Mouse (Mus musculus): Measurements from ENCODE around the gene Camk1d. TPM values are rescaled to one million over a fixed set of nuclear protein-coding genes. Genes with fewer than 3 reads are reported as not detected.
A peak's percentile ranks its signal among the peaks of the same experiment; 100 is the strongest.

The Camk1d gene
- polyA plus RNA-seq, 1 experiment from 2014 or later = 11.3 TPM

DNA sequence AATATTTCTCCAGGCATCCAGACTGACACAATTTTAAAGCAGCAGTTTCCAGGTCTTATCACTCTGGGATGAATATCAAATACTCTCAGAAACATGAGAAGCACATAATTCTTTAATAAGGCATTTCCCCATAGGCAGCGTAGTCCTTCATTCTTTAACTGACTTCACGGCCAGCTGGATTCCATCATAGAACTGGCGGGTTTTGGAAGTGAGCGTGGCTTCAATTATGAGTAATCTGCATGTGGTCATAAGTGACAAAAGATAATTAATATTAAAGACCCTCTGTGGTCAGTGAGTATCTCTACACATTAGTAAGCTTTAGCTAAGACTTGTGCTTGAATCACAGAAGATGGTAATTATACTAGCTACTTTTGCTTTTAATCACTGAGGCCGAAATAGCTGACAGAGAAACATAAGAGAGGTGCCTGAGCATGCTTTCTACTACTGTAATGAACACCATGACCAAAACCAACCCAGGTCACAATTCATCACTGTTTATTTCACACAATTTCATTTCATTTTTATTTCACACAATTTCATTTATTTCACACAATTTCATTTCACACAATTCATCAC is 293.6 kb downstream of the Camk1d start:
- H3K4me3 ChIP-seq (replicated peaks; ENCODE audit: low read length) = no peak overlapping the region
- no peaks in the 10 kb centered on the region for H3K9me3 ChIP-seq (replicated peaks; ENCODE audit: control insufficient read depth, low read length)
- H3K36me3 ChIP-seq (ENCODE audit: control insufficient read depth, insufficient read depth, low read length) = no peaks in the 10 kb centered on the region
- H3K27me3 ChIP-seq (ENCODE audit: control insufficient read depth, insufficient read depth, low read length) = no peaks in the 10 kb centered on the region
- no peak overlapping the region for H3K9ac ChIP-seq (ENCODE audit: low read length)
- no peak overlapping the region for H3K27ac ChIP-seq (ENCODE audit: low read length)
- H3K4me1 ChIP-seq (ENCODE audit: control insufficient read depth, insufficient read depth, low read length) = peaks cover 8% of the 10 kb centered on the region; the same call in 1 of the 2 replicates
- WGBS = 45% methylated on average over 5 of the region's 5 CpGs
- H3K4me2 ChIP-seq (ENCODE audit: low read depth, low read length) = no peak overlapping the region
- no peak for ATAC-seq (ENCODE audit: insufficient read depth, low FRiP score)

DNA sequence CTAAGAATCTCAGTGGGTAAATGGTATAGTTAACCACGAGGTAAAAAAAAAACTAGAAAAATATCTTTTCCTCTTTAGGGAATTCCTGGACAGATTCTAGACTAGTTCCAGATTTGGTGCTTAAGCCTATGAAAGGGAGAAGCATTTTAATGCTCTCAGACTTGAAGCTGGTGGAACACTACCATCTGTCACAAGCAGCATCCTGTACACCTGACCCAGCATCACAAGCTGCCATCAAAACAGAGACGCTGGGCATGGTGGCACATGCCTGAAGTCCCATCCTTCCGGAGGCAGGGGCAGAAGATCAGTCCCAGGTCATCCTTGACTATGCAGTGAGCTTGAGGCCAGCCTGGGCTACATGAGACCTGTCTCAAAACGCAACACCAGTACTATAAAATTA is 295.5 kb downstream of the Camk1d start:
- Histone ChIP-seq H3K4me3 (replicated peaks; ENCODE audit: low read length) (no peak overlapping the region), H3K9ac (ENCODE audit: low read length) (no peak overlapping the region), H3K4me1 (ENCODE audit: control insufficient read depth, insufficient read depth, low read length) (peaks cover 8% of the 10 kb centered on the region; the same call in 1 of the 2 replicates), H3K4me2 (ENCODE audit: low read depth, low read length) (no peak overlapping the region), H3K36me3 (ENCODE audit: control insufficient read depth, insufficient read depth, low read length) (no peaks in the 10 kb centered on the region), H3K27ac (ENCODE audit: low read length) (no peak overlapping the region), H3K9me3 (replicated peaks; ENCODE audit: control insufficient read depth, low read length) (no peaks in the 10 kb centered on the region), H3K27me3 (ENCODE audit: control insufficient read depth, insufficient read depth, low read length) (no peaks in the 10 kb centered on the region)
- ATAC-seq (ENCODE audit: insufficient read depth, low FRiP score) = no peak
- 88% methylated on average over 4 of the region's 4 CpGs for WGBS

DNA sequence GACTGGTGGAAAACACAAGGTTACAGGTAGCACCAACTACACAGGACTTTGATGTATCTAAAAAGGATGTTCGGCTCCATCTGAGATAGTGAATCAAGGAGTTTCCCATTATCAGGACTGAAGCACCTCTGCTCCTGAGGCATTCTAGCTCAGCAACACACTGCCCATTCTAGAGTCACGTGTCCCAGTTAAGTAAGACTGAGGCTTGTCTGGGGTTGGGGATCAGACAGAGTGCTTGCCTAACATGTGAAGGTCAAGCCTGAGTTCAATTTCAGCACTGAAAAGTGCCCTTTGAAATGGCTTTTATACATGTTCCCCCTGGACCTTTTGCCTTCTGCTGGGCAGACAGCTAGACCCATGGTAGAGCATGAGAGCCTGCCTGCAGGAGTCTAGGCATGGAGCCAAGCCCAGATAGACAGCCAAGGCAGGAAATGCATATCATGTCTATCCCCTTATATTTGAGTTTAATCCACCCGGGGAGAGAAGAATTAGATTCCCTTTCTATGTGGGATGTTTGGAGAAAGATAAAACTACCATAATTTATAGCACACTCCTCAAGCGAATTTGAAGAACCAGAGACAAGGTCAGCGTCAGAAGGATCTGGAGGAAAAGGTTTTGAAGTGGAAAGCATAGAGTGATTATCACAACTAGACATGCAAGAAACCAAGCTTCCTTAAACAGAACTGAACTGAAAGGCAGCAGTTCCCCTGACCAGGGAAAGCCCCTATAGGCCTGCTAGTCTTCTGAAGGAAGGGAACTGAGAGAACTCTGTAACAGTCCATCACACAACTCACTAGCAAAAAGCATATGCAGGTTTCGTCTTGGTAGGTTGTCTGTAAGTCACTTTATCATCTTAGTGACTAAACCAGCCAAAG is 296.9 kb downstream of the Camk1d start:
- H3K4me3 ChIP-seq (replicated peaks; ENCODE audit: low read length) = no peak overlapping the region
- H3K36me3 ChIP-seq (ENCODE audit: control insufficient read depth, insufficient read depth, low read length) = no peaks in the 10 kb centered on the region
- H3K4me1 ChIP-seq (ENCODE audit: control insufficient read depth, insufficient read depth, low read length) = peaks cover 8% of the 10 kb centered on the region; the same call in 1 of the 2 replicates
- H3K27ac ChIP-seq (ENCODE audit: low read length) = peak overlapping the region; percentile 46
- no peaks in the 10 kb centered on the region for H3K27me3 ChIP-seq (ENCODE audit: control insufficient read depth, insufficient read depth, low read length)
- 52% methylated on average over 6 of the region's 6 CpGs for WGBS
- H3K9me3 ChIP-seq (replicated peaks; ENCODE audit: control insufficient read depth, low read length) = no peaks in the 10 kb centered on the region
- no peak for ATAC-seq (ENCODE audit: insufficient read depth, low FRiP score)
- H3K9ac ChIP-seq (ENCODE audit: low read length) = no peak overlapping the region
- H3K4me2 ChIP-seq (ENCODE audit: low read depth, low read length) = no peak overlapping the region

DNA sequence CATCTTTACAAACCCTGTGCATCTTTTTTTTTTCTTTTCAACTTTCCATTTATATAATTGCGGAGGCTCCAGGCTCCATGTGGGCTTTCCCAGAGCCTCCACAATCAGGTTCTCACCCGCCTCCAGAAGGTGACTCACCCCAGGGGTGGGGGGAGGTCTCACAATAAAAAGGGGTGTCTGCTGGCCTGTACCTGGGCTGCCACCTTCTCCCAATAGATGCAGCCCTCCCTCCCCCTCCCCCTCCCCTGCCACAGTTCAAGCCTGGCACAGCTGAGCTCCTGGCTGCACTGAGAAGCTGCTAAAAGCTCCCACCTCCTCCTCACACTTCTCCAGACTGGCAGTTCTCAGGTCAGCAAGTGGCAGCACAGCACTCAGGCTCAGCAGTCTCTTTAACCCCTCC is 302.5 kb downstream of the Camk1d start:
- no peaks in the 10 kb centered on the region for H3K9me3 ChIP-seq (replicated peaks; ENCODE audit: control insufficient read depth, low read length)
- no peak overlapping the region for H3K4me3 ChIP-seq (replicated peaks; ENCODE audit: low read length)
- H3K4me1 ChIP-seq (ENCODE audit: control insufficient read depth, insufficient read depth, low read length) = no peaks in the 10 kb centered on the region
- ATAC-seq (ENCODE audit: insufficient read depth, low FRiP score) = no peak
- H3K36me3 ChIP-seq (ENCODE audit: control insufficient read depth, insufficient read depth, low read length) = no peaks in the 10 kb centered on the region
- no peaks in the 10 kb centered on the region for H3K27me3 ChIP-seq (ENCODE audit: control insufficient read depth, insufficient read depth, low read length)
- no peak overlapping the region for H3K9ac ChIP-seq (ENCODE audit: low read length)
- WGBS = 34% methylated on average over 2 of the region's 2 CpGs
- H3K4me2 ChIP-seq (ENCODE audit: low read depth, low read length) = no peak overlapping the region
- H3K27ac ChIP-seq (ENCODE audit: low read length) = no peak overlapping the region

DNA sequence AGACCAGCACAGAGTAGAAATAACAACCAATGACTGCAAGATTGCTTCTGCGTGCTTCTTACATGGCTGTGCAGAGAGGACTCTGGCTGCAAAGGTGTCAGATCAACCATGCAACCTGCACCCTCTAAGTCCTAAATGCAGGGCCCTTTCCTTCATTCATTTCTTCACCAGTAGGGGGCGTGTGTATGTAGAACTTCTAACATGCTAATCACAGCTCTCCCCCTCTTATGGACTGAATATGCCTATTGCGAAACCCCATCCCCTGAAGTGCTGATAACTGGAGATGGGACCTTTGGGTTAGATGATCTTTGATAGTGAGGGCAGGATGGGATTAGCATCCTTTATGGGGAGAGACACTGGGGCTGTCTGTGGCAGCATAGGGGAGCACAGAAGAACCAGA is 310.5 kb downstream of the Camk1d start:
- no peak overlapping the region for H3K4me3 ChIP-seq (replicated peaks; ENCODE audit: low read length)
- no peaks in the 10 kb centered on the region for H3K9me3 ChIP-seq (replicated peaks; ENCODE audit: control insufficient read depth, low read length)
- H3K9ac ChIP-seq (ENCODE audit: low read length) = no peak overlapping the region
- H3K27ac ChIP-seq (ENCODE audit: low read length) = no peak overlapping the region
- 58% methylated on average over 3 of the region's 3 CpGs for whole genome bisulfite sequencing
- H3K4me1 ChIP-seq (ENCODE audit: control insufficient read depth, insufficient read depth, low read length) = no peaks in the 10 kb centered on the region
- H3K4me2 ChIP-seq (ENCODE audit: low read depth, low read length) = no peak overlapping the region
- H3K36me3 ChIP-seq (ENCODE audit: control insufficient read depth, insufficient read depth, low read length) = no peaks in the 10 kb centered on the region
- no peak for ATAC-seq (ENCODE audit: insufficient read depth, low FRiP score)
- no peaks in the 10 kb centered on the region for H3K27me3 ChIP-seq (ENCODE audit: control insufficient read depth, insufficient read depth, low read length)

DNA sequence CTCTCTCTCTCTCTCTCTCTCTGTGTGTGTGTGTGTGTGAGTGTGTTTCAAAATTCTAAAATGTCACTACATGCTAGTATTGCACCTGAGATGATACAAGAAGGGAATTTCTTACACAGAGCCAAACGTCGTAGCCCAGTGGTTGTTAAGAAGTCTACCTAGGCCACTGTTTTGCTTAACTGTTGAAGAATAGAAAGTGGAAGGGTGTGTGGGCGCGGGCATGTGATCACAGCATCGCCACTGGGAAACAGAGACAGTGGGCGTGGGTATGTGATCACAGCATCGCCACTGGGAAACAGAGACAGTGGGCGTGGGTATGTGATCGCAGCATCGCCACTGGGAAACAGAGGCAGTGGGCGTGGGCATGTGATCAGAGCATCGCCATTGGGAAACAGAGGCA is 312.3 kb downstream of the Camk1d start:
- H3K27ac ChIP-seq (ENCODE audit: low read length) = no peak overlapping the region
- no peaks in the 10 kb centered on the region for H3K9me3 ChIP-seq (replicated peaks; ENCODE audit: control insufficient read depth, low read length)
- H3K4me3 ChIP-seq (replicated peaks; ENCODE audit: low read length) = no peak overlapping the region
- no peak overlapping the region for H3K9ac ChIP-seq (ENCODE audit: low read length)
- no peaks in the 10 kb centered on the region for H3K4me1 ChIP-seq (ENCODE audit: control insufficient read depth, insufficient read depth, low read length)
- H3K4me2 ChIP-seq (ENCODE audit: low read depth, low read length) = no peak overlapping the region
- 90% methylated on average over 12 of the region's 12 CpGs for WGBS
- H3K36me3 ChIP-seq (ENCODE audit: control insufficient read depth, insufficient read depth, low read length) = no peaks in the 10 kb centered on the region
- ATAC-seq (ENCODE audit: insufficient read depth, low FRiP score) = no peak
- H3K27me3 ChIP-seq (ENCODE audit: control insufficient read depth, insufficient read depth, low read length) = no peaks in the 10 kb centered on the region

DNA sequence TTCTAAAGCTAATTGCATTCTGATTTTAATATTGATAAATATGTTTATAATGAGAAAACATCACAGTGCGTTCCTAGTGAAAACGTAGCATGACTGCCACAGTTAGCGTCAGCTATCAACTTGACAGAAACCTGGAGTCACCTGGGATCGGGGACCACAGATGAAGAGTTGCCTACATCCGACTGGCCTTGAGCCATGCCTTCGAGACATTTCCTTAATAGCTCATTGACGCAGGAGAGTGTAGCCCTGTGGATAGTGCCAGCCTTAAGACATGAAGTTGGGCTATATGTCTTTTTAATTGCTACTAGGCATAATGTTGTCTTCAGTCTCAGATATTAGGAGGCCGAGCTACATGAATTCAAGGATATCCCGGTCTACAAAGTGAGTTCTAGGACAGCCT is 315.8 kb downstream of the Camk1d start:
- 86% methylated on average over 9 of the region's 9 CpGs for WGBS
- no peak for ATAC-seq (ENCODE audit: insufficient read depth, low FRiP score)

DNA sequence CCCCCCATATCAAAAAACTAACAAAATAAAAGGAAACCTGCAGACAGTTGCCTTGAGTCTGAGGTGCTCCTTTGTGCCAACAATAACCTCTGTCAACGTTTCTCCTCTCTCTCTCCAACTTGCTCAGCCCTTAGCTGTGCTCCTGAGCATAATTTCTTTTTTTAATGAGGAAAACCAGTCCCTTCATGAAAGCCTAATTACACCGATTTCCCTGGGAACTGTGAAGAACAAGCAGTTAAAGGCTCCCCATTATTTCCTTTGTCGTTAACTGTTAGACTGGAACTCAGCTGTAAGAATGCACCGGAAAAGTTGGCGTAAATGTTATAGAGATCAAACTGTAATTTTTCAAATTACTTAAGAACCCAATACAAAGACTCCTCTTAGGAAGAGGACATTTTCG is 316.3 kb downstream of the Camk1d start:
- H3K9ac ChIP-seq (ENCODE audit: low read length) = no peak overlapping the region
- no peaks in the 10 kb centered on the region for H3K27me3 ChIP-seq (ENCODE audit: control insufficient read depth, insufficient read depth, low read length)
- H3K4me3 ChIP-seq (replicated peaks; ENCODE audit: low read length) = no peak overlapping the region
- no peak overlapping the region for H3K27ac ChIP-seq (ENCODE audit: low read length)
- H3K4me1 ChIP-seq (ENCODE audit: control insufficient read depth, insufficient read depth, low read length) = no peaks in the 10 kb centered on the region
- 72% methylated on average over 6 of the region's 6 CpGs for WGBS
- no peak overlapping the region for H3K4me2 ChIP-seq (ENCODE audit: low read depth, low read length)
- H3K9me3 ChIP-seq (replicated peaks; ENCODE audit: control insufficient read depth, low read length) = no peaks in the 10 kb centered on the region
- no peaks in the 10 kb centered on the region for H3K36me3 ChIP-seq (ENCODE audit: control insufficient read depth, insufficient read depth, low read length)
- ATAC-seq (ENCODE audit: insufficient read depth, low FRiP score) = no peak

More for the DNA sequence above, 315.8 kb downstream of the Camk1d start:
- Histone ChIP-seq H3K27me3 (ENCODE audit: control insufficient read depth, insufficient read depth, low read length) (no peaks in the 10 kb centered on the region), H3K4me3 (replicated peaks; ENCODE audit: low read length) (no peak overlapping the region), H3K4me1 (ENCODE audit: control insufficient read depth, insufficient read depth, low read length) (no peaks in the 10 kb centered on the region), H3K9ac (ENCODE audit: low read length) (no peak overlapping the region), H3K36me3 (ENCODE audit: control insufficient read depth, insufficient read depth, low read length) (no peaks in the 10 kb centered on the region), H3K27ac (ENCODE audit: low read length) (no peak overlapping the region), H3K9me3 (replicated peaks; ENCODE audit: control insufficient read depth, low read length) (no peaks in the 10 kb centered on the region), H3K4me2 (ENCODE audit: low read depth, low read length) (no peak overlapping the region)

DNA sequence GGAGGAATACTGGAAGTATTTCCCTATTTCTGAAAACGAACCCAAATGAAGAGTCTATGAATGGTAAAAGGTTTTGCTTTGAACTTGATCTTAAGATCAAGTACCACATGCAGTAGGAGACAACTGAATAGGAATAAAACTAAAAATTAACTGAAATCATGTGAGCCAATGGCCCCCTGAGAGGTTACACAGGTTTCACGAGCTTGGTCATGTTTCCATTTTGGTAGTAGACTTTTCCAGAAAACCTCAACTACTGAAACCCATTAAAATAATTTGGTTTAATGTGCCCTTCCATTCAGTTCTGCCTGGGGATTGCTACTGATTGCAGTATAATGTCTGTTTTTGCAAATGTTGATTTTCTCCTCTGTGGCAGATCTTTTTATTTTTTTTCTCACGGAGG is 316.8 kb downstream of the Camk1d start:
- Histone ChIP-seq H3K27me3 (ENCODE audit: control insufficient read depth, insufficient read depth, low read length) (no peaks in the 10 kb centered on the region), H3K4me2 (ENCODE audit: low read depth, low read length) (no peak overlapping the region), H3K27ac (ENCODE audit: low read length) (no peak overlapping the region), H3K4me3 (replicated peaks; ENCODE audit: low read length) (no peak overlapping the region), H3K36me3 (ENCODE audit: control insufficient read depth, insufficient read depth, low read length) (no peaks in the 10 kb centered on the region), H3K9ac (ENCODE audit: low read length) (no peak overlapping the region), H3K9me3 (replicated peaks; ENCODE audit: control insufficient read depth, low read length) (no peaks in the 10 kb centered on the region), H3K4me1 (ENCODE audit: control insufficient read depth, insufficient read depth, low read length) (no peaks in the 10 kb centered on the region)
- ATAC-seq (ENCODE audit: insufficient read depth, low FRiP score) = no peak
- WGBS = 60% methylated on average over 3 of the region's 3 CpGs

Measured in stomach, embryonic 16.5 days (tissue).